Mouse (Mus musculus): Measurements from ENCODE around the gene Traf2. TPM values are rescaled to one million over a fixed set of nuclear protein-coding genes. Genes with fewer than 3 reads are reported as not detected.

Gene Traf2
- polyA plus RNA-seq, 1 experiment = 15.3 TPM

DNA sequence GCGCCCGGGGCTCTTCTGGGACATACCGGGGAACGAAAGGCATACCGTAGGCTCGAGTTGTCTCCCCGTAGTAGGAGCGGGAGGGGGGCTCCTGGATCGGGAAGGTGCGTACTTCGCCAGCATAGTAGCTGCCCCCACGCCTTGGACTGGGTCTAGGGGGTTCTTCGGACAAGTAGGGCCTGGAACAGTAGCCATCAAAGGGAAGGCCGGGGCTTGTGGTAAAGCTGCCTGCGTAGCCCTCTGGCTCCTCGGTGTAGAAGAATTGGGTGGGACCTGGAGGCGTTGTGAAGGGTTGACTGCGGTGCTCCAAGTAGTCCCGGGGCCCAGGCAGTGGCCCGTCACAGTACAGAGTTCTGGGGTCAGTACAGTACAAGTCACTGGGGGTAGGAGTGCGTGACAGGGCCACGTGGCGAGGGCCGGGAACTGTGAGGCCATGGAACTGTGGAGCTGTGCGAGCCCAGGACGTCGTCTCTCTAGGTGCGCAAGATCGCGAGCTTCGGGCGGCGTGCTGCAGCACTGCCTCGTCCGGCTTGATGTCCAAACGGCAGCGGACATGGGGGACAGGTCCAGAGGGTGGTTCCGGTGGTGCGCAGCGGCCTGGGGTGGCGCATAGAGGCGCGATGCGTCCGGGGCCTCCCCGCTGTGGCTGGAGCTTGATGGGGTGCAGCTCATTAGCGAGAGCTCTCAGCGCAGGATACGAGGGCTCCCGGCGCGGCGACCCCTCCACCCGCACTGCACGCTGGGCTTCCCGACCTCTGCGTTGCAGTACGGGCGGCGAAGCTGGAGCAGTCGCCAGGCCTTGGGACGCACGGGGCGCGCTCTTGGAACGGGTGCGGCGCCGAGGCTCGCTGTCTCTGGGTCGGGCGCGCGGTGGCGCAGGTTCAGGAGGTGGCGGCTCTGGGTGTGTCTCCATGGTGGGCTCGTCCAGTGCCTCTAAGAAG lies 32.3 kb upstream of the Traf2 start:
- DNase-seq = no peak
- Histone ChIP-seq H3K27me3 (replicated peaks; ENCODE audit: control insufficient read depth, insufficient read depth, low read length) (peaks cover 10% of the 10 kb centered on the region), H3K4me3 (ENCODE audit: insufficient read depth, low read depth, low read length) (no peak overlapping the region), H3K27ac (ENCODE audit: insufficient read depth, low read depth, low read length) (no peak overlapping the region), H3K4me1 (ENCODE audit: control insufficient read depth, insufficient read depth, low read length) (peaks cover 10% of the 10 kb centered on the region), H3K36me3 (ENCODE audit: control insufficient read depth, insufficient read depth, low read length) (no peaks in the 10 kb centered on the region)
- WGBS = 6% methylated on average over 77 of the region's 77 CpGs
- no peak for TF ChIP-seq CTCF (conservative IDR thresholded peaks at IDR 0.05; ENCODE audit: insufficient read depth, insufficient read length, low read depth, low read length)
- TF ChIP-seq POLR2A (IDR thresholded peaks at IDR 0.05; ENCODE audit: low read depth, low read length) = no peak

DNA sequence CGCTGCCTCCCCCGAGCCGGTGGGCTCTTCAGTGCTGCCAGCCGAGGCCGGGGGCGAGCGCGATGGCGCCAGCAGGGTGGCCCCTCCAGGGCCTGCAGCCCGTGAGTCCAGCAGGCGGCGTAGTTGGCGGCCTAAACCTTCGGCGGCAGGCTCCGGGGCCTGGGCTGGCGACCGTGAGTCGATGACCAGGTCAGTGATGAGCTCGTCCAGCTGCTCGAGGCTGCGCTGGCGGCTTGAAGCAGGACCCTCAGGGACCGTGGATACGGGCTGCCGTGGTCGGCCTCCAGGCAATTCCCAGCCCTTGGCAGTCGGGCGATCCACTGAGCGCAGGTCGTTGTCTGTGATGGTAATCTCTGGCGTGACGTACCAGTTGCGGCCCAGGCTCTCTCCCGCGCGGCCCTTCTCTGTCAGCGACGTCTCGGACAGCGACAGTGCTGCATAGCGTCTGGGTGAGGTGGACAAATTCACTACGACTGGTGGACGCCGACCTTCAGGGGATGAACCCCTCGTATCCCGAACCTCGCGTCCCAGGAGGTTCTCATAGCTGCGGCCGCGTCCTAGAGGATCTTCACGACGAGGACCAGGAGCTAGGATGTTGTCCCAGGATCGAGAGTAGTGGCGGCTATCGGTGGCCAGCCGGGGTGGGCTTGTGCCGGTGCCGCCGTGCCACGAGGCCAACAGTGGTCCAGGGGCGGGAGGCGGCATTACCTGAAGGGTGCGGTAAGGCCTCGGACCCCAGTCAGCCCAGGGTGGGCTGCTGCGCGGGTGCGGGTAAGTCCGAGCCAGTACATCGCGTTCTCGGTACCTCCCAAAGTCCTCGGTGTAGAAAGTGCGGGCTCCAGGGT lies 31.4 kb upstream of the Traf2 start:
- no peak for DNase-seq

DNA sequence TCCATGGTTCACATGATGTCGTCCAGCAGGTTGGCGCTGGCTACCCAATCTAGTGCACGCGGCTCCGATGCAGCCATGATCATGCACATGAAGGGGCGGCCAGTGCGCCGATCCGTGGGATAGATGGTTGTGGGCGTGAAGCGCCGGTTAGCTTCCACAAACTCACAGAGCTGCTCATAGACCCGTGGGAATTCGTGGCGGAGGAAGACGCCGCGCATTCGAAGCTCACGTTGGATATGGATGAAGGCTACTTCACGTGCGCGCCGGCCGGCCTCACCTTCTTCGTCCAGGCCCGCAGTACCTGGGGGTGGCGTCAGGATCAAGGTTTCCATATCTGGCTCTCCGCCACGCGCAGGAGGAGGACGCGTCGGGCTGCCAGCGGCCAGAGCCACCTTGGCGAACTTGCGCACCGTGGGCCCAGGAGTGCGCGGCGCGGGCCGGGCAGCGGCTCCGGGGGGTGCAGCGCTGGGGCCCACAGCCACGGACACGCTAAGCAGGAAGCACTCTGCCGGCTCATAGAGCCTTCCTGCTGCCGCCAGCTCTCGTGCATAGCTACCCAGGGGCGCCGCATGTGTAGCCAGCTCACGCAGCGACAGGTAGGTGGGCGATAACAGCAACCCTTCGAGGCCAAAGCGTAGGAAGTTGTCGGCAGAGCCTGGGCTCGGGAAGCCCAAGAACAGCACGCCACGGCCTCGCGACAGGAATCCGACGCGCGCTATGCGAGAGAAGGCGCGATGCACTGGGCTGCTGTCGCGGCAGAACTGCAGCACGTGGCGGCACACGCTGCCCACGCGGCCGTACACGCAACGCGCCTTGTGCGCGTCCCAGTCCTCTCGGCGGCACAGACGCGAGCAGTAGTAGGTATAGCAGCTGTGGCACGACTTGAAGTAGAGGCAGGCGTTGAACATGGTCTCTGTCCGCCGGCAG lies 30.5 kb upstream of the Traf2 start:
- H3K4me1 ChIP-seq (ENCODE audit: control insufficient read depth, insufficient read depth, low read length) = peaks cover 10% of the 10 kb centered on the region

More for the DNA sequence above, 31.4 kb upstream of the Traf2 start:
- Histone ChIP-seq H3K36me3 (ENCODE audit: control insufficient read depth, insufficient read depth, low read length) (no peaks in the 10 kb centered on the region), H3K27me3 (replicated peaks; ENCODE audit: control insufficient read depth, insufficient read depth, low read length) (peaks cover 10% of the 10 kb centered on the region), H3K4me3 (ENCODE audit: insufficient read depth, low read depth, low read length) (peak overlapping the region; percentile 16; the same call in 1 of the 2 replicates), H3K4me1 (ENCODE audit: control insufficient read depth, insufficient read depth, low read length) (peaks cover 10% of the 10 kb centered on the region), H3K27ac (ENCODE audit: insufficient read depth, low read depth, low read length) (no peak overlapping the region)
- TF ChIP-seq CTCF (conservative IDR thresholded peaks at IDR 0.05; ENCODE audit: insufficient read depth, insufficient read length, low read depth, low read length) = no peak
- TF ChIP-seq POLR2A (IDR thresholded peaks at IDR 0.05; ENCODE audit: low read depth, low read length) = no peak
- WGBS = 5% methylated on average over 75 of the region's 75 CpGs

DNA sequence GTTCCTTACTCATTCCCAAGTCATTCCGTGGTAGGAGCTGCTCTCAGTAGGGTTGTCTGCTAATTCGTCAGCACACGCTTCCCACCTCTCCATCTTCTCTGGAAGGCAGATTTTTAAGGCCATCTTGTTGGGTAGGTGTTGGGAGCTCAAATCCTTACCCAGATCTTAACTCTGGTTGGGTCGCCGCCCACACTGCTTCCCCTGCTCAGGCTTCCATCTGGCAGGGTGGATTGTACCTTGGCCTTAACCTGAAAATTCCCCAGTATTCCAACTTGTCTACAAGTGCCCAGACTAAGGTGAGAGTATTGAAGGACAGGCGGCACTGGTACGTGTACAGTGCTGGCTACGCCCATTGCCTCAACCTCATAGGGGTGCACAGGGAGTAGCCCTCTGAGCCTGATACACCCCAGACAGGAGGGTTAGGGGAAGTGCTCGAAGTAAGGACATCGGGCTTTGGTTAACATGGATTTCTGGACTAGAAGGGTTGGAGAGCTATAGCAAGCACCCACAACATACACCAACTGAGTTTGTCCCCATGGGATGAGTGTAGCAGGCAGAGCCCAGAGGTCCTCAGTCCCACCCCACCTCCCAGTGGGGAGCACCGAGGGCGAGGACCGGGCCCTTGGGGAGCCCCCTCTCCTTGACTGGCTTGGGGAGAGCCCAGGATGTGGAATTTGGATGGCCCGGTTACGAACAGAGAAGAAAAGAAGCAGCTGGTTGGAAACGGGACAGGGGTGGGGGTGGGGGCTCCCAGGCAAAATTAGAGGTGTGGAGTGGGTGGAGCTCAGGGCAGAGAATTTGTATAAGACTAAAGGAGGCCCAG lies 29.5 kb upstream of the Traf2 start:
- Histone ChIP-seq H3K27ac (ENCODE audit: insufficient read depth, low read depth, low read length) (no peak overlapping the region), H3K27me3 (replicated peaks; ENCODE audit: control insufficient read depth, insufficient read depth, low read length) (peaks cover 10% of the 10 kb centered on the region), H3K4me1 (ENCODE audit: control insufficient read depth, insufficient read depth, low read length) (peaks cover 8% of the 10 kb centered on the region), H3K4me3 (ENCODE audit: insufficient read depth, low read depth, low read length) (no peak overlapping the region), H3K36me3 (ENCODE audit: control insufficient read depth, insufficient read depth, low read length) (no peaks in the 10 kb centered on the region)
- 80% methylated on average over 16 of the region's 16 CpGs for WGBS
- TF ChIP-seq POLR2A (IDR thresholded peaks at IDR 0.05; ENCODE audit: low read depth, low read length) (no peak), CTCF (conservative IDR thresholded peaks at IDR 0.05; ENCODE audit: insufficient read depth, insufficient read length, low read depth, low read length) (no peak)
- DNase-seq = no peak

More for the DNA sequence above, 30.5 kb upstream of the Traf2 start:
- H3K4me3 ChIP-seq (ENCODE audit: insufficient read depth, low read depth, low read length) = no peak overlapping the region
- TF ChIP-seq CTCF (conservative IDR thresholded peaks at IDR 0.05; ENCODE audit: insufficient read depth, insufficient read length, low read depth, low read length) = no peak
- no peak for TF ChIP-seq POLR2A (IDR thresholded peaks at IDR 0.05; ENCODE audit: low read depth, low read length)
- no peak overlapping the region for H3K27ac ChIP-seq (ENCODE audit: insufficient read depth, low read depth, low read length)
- peaks cover 10% of the 10 kb centered on the region for H3K27me3 ChIP-seq (replicated peaks; ENCODE audit: control insufficient read depth, insufficient read depth, low read length)
- no peak for DNase-seq
- H3K36me3 ChIP-seq (ENCODE audit: control insufficient read depth, insufficient read depth, low read length) = no peaks in the 10 kb centered on the region
- 20% methylated on average over 92 of the region's 92 CpGs for WGBS

DNA sequence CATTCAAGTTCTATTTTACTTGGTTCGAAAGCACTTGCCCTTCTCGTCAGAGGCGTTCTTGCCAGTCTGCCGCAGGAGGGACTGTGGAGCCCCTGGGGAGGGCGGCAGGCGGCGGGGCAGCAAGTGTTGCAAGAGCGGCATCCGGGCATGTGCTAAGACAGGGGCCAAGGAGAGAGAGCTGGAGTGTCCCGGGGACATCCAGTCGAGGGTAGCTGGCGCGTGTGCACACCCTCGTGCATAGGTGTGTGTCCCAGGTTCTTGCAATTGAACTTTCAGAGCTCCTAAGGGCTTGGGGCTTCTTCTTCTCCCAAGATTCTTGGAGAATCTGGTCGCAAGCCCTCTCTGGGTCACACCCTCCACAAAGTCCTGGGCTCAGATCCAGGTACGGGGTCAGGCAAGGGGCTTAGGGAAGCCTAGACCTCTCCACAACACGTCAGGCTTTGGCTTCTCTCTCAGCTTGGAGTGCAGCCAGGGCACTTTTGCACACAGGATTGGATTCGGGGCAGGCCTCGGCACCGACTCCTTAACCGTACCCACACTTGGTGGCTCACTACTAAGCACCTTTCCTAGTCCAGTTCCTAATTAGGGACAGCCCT lies 28.8 kb upstream of the Traf2 start:
- DNase-seq = no peak
- Histone ChIP-seq H3K27me3 (replicated peaks; ENCODE audit: control insufficient read depth, insufficient read depth, low read length) (peaks cover 10% of the 10 kb centered on the region), H3K27ac (ENCODE audit: insufficient read depth, low read depth, low read length) (no peak overlapping the region), H3K4me3 (ENCODE audit: insufficient read depth, low read depth, low read length) (peak overlapping the region; percentile 34; the same call in 1 of the 2 replicates), H3K4me1 (ENCODE audit: control insufficient read depth, insufficient read depth, low read length) (peaks cover 5% of the 10 kb centered on the region), H3K36me3 (ENCODE audit: control insufficient read depth, insufficient read depth, low read length) (no peaks in the 10 kb centered on the region)
- WGBS = 11% methylated on average over 21 of the region's 21 CpGs
- no peak for TF ChIP-seq POLR2A (IDR thresholded peaks at IDR 0.05; ENCODE audit: low read depth, low read length)
- no peak for TF ChIP-seq CTCF (conservative IDR thresholded peaks at IDR 0.05; ENCODE audit: insufficient read depth, insufficient read length, low read depth, low read length)

All from kidney, adult 2 months (tissue).